Mouse (Mus musculus): ENCODE data around the gene Gm5726. TPM values are rescaled to one million over a fixed set of nuclear protein-coding genes. Genes with fewer than 3 reads are reported as not detected.
"Not testable (repeated sequence)": the region's sequence is repeated elsewhere in the genome, so short reads cannot be mapped to it uniquely, and the experiment has no call there.

The Gm5726 gene
- not detected for total RNA-seq (2021)

DNA sequence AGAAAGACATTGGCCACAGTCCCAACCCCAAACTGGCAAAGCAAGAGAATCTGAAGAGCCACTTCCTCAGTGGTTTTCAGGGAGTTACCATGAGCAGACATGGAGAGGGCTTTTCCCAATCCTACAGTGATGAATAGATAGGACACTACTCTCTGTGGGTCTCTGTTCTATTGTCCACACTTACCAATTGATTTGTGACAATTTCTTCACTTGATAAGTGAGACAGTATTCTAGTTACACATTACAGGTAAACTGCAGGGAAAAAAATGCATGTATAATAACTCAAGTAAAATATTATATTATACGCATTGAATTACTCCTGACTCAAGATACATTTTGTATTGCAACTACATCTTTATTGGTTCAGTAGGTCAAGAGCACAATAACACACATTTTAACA lies at the start of gene Gm5726:
Gm5726 (minus strand) TSS at position 101 of the 400 bp plus-strand sequence.
- not testable (repeated sequence) for DNase-seq

DNA sequence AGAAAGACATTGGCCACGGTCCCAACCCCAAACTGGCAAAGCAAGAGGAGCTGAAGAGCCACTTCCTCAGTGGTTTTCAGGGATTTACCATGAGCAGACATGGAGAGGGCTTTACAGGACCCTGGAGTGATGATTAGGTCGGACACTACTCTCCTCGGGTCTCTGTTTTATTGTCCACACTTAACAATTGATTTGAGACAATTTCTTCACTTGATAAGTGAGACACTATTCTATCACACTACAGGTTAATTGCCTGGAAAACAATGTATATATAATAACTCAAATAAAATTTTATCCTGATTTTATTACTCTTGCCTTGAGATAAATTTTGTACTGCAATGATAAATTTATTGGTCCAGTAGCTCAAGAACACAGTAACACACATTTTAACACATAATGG lies 30.6 kb upstream of the Gm5726 start, which contains the start of gene Gm4141:
Gm4141 (minus strand) TSS at position 101 of the 400 bp plus-strand sequence.
- not testable (repeated sequence) for DNase-seq

DNA sequence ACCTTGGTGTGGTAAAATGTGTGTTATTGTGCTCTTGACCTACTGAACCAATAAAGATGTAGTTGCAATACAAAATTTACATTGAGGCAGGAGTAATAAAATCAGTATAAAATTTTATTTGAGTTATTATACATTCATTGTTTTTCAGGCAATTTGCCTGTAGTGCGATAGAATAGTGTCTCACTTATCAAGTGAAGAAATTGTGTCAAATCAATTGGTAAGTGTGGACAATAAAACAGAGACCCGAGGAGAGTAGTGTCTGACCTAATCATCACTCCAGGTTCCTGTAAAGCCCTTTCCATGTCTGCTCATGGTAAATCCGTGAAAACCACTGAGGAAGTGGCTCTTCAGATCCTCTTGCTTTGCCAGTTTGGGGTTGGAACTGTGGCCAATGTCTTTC lies 12.0 kb downstream of the Gm5726 start, which contains the start of gene Vmn1r104:
Vmn1r104 (plus strand) TSS at position 301 of the 400 bp plus-strand sequence.
- not testable (repeated sequence) for DNase-seq

DNA sequence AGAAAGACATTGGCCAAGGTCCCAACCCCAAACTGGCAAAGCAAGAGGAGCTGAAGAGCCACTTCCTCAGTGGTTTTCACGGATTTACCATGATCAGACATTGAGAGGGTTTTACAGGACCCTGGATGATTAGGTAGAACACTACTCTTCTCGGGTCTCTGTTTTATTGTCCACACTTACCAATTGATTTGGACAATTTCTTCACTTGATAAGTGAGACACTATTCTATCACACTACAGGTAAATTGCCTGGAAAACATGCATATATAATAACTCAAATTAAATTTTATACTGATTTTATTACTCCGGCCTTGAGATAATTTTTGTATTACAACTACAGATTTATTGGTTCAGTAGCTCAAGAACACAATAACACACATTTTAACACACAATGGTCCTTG lies 35.1 kb downstream of the Gm5726 start, which contains the start of gene Vmn1r103:
Vmn1r103 (minus strand) TSS at position 101 of the 400 bp plus-strand sequence.
- not testable (repeated sequence) for DNase-seq

Other genes with a start within 250 kb of the Gm5726 start
- not detected for gene Gm4133, start 211.7 kb downstream of the Gm5726 start, total RNA-seq (2021)
- gene Gm5728, start 170.3 kb downstream of the Gm5726 start, total RNA-seq (2021) = not detected
- gene Vmn1r100, start 127.8 kb downstream of the Gm5726 start, total RNA-seq (2021) = not detected
- gene Vmn1r101, start 103.2 kb downstream of the Gm5726 start, total RNA-seq (2021) = not detected
- not detected for gene Gm10670, start 70.8 kb downstream of the Gm5726 start, total RNA-seq (2021)
- gene Vmn1r103, start 35.2 kb downstream of the Gm5726 start, total RNA-seq (2021) = not detected
- not detected for gene Vmn1r104, start 11.9 kb downstream of the Gm5726 start, total RNA-seq (2021)
- not detected for gene Gm4141, start 30.5 kb upstream of the Gm5726 start, total RNA-seq (2021)
- not detected for gene Gm4513, start 53.3 kb upstream of the Gm5726 start, total RNA-seq (2021)
- gene Vmn1r107, start 123.2 kb upstream of the Gm5726 start, total RNA-seq (2021) = not detected
- not detected for gene Vmn1r111, start 157.5 kb upstream of the Gm5726 start, total RNA-seq (2021)
- gene Gm10668, start 184.9 kb upstream of the Gm5726 start, total RNA-seq (2021) = not detected
- gene Vmn1r112, start 225.4 kb upstream of the Gm5726 start, total RNA-seq (2021) = not detected
- gene Vmn1r113, start 241.5 kb upstream of the Gm5726 start, total RNA-seq (2021) = not detected